8 mouse cellular contexts compared by ENCODE assay signal in the genomic region with DNA sequence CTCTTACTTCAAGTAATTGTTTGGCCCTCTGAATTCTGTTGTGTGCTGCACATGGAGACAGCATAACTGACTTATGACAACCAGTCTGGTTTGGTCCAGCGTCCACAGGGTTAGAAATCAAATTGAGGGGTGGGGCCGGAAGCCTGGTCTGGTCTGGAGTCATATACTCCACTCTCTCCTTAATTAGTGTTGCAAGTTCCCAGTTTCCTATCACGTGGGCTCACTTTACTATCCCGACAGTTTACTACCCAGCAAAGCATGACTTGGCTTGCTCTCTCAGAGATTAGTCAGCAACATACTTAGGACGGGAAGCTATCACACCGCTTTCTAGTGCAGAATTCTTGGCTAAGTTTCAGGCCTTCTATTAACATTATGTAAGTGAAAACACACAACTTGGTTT. TPM values are rescaled to one million over a fixed set of nuclear protein-coding genes. Genes with fewer than 3 reads are reported as not detected.
DNase-seq lines count a peak whose midpoint lies in the region; ATAC-seq and TF ChIP-seq lines count a peak whose summit lies in the region.

No protein-coding gene starts in this region.

- H3K4me1 ChIP-seq in forebrain, embryonic 14.5 days (ENCODE audit: control insufficient read depth, insufficient read depth, low read length), result peaks cover 18% of the 10 kb centered on the region
- H3K4me1 ChIP-seq in forebrain, postnatal 0 days (ENCODE audit: insufficient read depth), result peaks cover 9% of the 10 kb centered on the region; the same call in 1 of the 2 replicates
- H3K4me1 ChIP-seq in lung, embryonic 14.5 days (ENCODE audit: insufficient read depth), result peaks cover 11% of the 10 kb centered on the region; the same call in 1 of the 2 replicates
- H3K4me1 ChIP-seq in thymus, adult 2 months (replicated peaks; ENCODE audit: control insufficient read depth, insufficient read depth, low read length), result peaks cover 12% of the 10 kb centered on the region

- 44% methylated on average over 6 of the region's 6 CpGs for WGBS in forebrain, embryonic 14.5 days
- 41% methylated on average over 6 of the region's 6 CpGs for WGBS in forebrain, postnatal 0 days
- 29% methylated on average over 6 of the region's 6 CpGs for WGBS in lung, embryonic 14.5 days
- WGBS in thymus, adult 2 months, result 49% methylated on average over 6 of the region's 6 CpGs

- H3K4me3 ChIP-seq in forebrain, embryonic 14.5 days (ENCODE audit: low read depth, low read length), result no peak overlapping the region
- H3K4me3 ChIP-seq in forebrain, postnatal 0 days (ENCODE audit: low read depth, low read length), result no peak overlapping the region
- H3K4me3 ChIP-seq in gastrocnemius, adult 2 months, result no peak overlapping the region; the same call in 1 of the 2 replicates
- H3K4me3 ChIP-seq in lung, embryonic 14.5 days (ENCODE audit: low read depth, low read length), result no peak overlapping the region
- H3K4me3 ChIP-seq in thymus, adult 2 months (ENCODE audit: control insufficient read depth, insufficient read depth, low read length), result no peak overlapping the region

- H3K36me3 ChIP-seq in forebrain, embryonic 14.5 days (ENCODE audit: control insufficient read depth, insufficient read depth, low read length), result no peaks in the 10 kb centered on the region
- no peaks in the 10 kb centered on the region for H3K36me3 ChIP-seq in forebrain, postnatal 0 days (ENCODE audit: insufficient read depth)
- H3K36me3 ChIP-seq in lung, embryonic 14.5 days (ENCODE audit: insufficient read depth), result no peaks in the 10 kb centered on the region
- H3K36me3 ChIP-seq in thymus, adult 2 months (ENCODE audit: control insufficient read depth, insufficient read depth, low read length), result no peaks in the 10 kb centered on the region

- H3K27me3 ChIP-seq in forebrain, embryonic 14.5 days (replicated peaks; ENCODE audit: control insufficient read depth, insufficient read depth, low read length), result no peaks in the 10 kb centered on the region
- no peaks in the 10 kb centered on the region for H3K27me3 ChIP-seq in forebrain, postnatal 0 days (ENCODE audit: insufficient read depth, low read length)
- H3K27me3 ChIP-seq in lung, embryonic 14.5 days (ENCODE audit: insufficient read depth, low read length), result no peaks in the 10 kb centered on the region
- no peaks in the 10 kb centered on the region for H3K27me3 ChIP-seq in thymus, adult 2 months (ENCODE audit: control insufficient read depth, insufficient read depth, low read length)

- no peak overlapping the region for H3K4me2 ChIP-seq in forebrain, embryonic 14.5 days (ENCODE audit: low read length)
- no peak overlapping the region for H3K4me2 ChIP-seq in forebrain, postnatal 0 days (ENCODE audit: low read depth)
- no peak overlapping the region for H3K4me2 ChIP-seq in lung, embryonic 14.5 days

- peak; percentile 45 for DNase-seq in forebrain, embryonic 14.5 days (ENCODE audit: low spot score)
- DNase-seq in forebrain, postnatal 0 days, result no peak
- DNase-seq in gastrocnemius, adult 2 months, result peak; percentile 29
- peak; percentile 92 for DNase-seq in kidney, adult 9 months
- peak; percentile 87 for DNase-seq in lung, embryonic 14.5 days
- no peak for DNase-seq in thymus, adult 2 months
- no peak for DNase-seq in thymus, postnatal 10 days (ENCODE audit: low spot score in 2 of 2)
- no peak for DNase-seq in layer of hippocampus, adult 9-10 months (ENCODE audit: low spot score)

- ATAC-seq in forebrain, embryonic 14.5 days, result no peak
- ATAC-seq in forebrain, postnatal 0 days, result no peak
- ATAC-seq in lung, embryonic 14.5 days (ENCODE audit: insufficient read depth), result peak; percentile 73; the same call in 1 of the 2 replicates

- no peak overlapping the region for H3K9ac ChIP-seq in forebrain, embryonic 14.5 days (ENCODE audit: low read length)
- H3K9ac ChIP-seq in forebrain, postnatal 0 days, result no peak overlapping the region
- no peak overlapping the region for H3K9ac ChIP-seq in lung, embryonic 14.5 days

- H3K27ac ChIP-seq in forebrain, embryonic 14.5 days (ENCODE audit: low read depth, low read length), result no peak overlapping the region
- H3K27ac ChIP-seq in forebrain, postnatal 0 days (ENCODE audit: low read depth, low read length), result no peak overlapping the region
- H3K27ac ChIP-seq in gastrocnemius, adult 2 months, result no peak overlapping the region
- no peak overlapping the region for H3K27ac ChIP-seq in lung, embryonic 14.5 days (ENCODE audit: low read depth)
- no peak overlapping the region for H3K27ac ChIP-seq in thymus, adult 2 months (ENCODE audit: control insufficient read depth, insufficient read depth, low read length)

- intact Hi-C loops in gastrocnemius, adult 2 months (cut with DNase I), result no loop called here

- H3K9me3 ChIP-seq in forebrain, embryonic 14.5 days (replicated peaks; ENCODE audit: control insufficient read depth, low read length), result no peaks in the 10 kb centered on the region
- H3K9me3 ChIP-seq in forebrain, postnatal 0 days (ENCODE audit: low read length), result no peaks in the 10 kb centered on the region
- no peaks in the 10 kb centered on the region for H3K9me3 ChIP-seq in lung, embryonic 14.5 days (ENCODE audit: low read depth, low read length)

- no peak for TF ChIP-seq POLR2A in thymus, adult 2 months (IDR thresholded peaks at IDR 0.05; ENCODE audit: control insufficient read depth, extremely low read depth, insufficient read depth, low read length, poor library complexity)

- TF ChIP-seq CTCF in forebrain, postnatal 0 days (IDR thresholded peaks at IDR 0.05; ENCODE audit: low read depth), result no peak
- no peak for TF ChIP-seq CTCF in gastrocnemius, adult 2 months (IDR thresholded peaks at IDR 0.05)
- TF ChIP-seq CTCF in lung, embryonic 14.5 days (IDR thresholded peaks at IDR 0.05; ENCODE audit: low read depth), result no peak
- no peak for TF ChIP-seq CTCF in thymus, adult 2 months (IDR thresholded peaks at IDR 0.05; ENCODE audit: borderline replicate concordance, control insufficient read depth, extremely low read depth, insufficient read depth, low read length, poor library complexity)

RNA-seq across cellular contexts. Expression of gene Zfp704, which starts 36.3 kb away (rescaled TPM):
- polyA plus RNA-seq in forebrain, embryonic 14.5 days (2014; fragmentation: Nextera tagmentation; extraction: Ambion mirVana), result 8.9 and 12.9 TPM in 2 replicates
- total RNA-seq in forebrain, postnatal 0 days (2014; rRNA removed), result 63.6 and 70.4 TPM in 2 replicates
- 6.5 and 13.0 TPM in 2 replicates for polyA plus RNA-seq in forebrain, postnatal 0 days (2015; fragmentation: Nextera tagmentation; extraction: Ambion mirVana)
- total RNA-seq in gastrocnemius, adult 2 months (2021), result 1 to 10 TPM; 4.4 to 7.0 TPM
- polyA plus RNA-seq in lung, embryonic 14.5 days (2014; fragmentation: Nextera tagmentation; extraction: Ambion mirVana), result 13.1 and 13.7 TPM in 2 replicates
- polyA plus RNA-seq in thymus, adult 2 months (2012; rRNA removed), result 7.4 and 8.5 TPM in 2 replicates

Comparison
In these comparisons a context has a peak if more than half of its experiments do, and no peak if none do; other contexts are left out.
1. DNase-seq: peak in forebrain, embryonic 14.5 days (single experiment), gastrocnemius, adult 2 months (single experiment), kidney, adult 9 months (single experiment) and lung, embryonic 14.5 days (single experiment); none in forebrain, postnatal 0 days (single experiment), thymus, adult 2 months (single experiment), thymus, postnatal 10 days (0 of 2) and layer of hippocampus, adult 9-10 months (single experiment).